In genomic region chr11:33843294-33843864, GRCm38 (mm10) we compare ENCODE assay signal across 9 mouse cellular contexts.
DNase-seq lines count a peak whose midpoint lies in the region; ATAC-seq and TF ChIP-seq lines count a peak whose summit lies in the region.
"Had no signal": no experiment of that assay in that cellular context is flagged by ENCODE, and none has a peak within 500 bp of the region (broad histone marks: within the 10 kb centered on the region; RNA-seq: fewer than 3 reads in every experiment).

No protein-coding gene starts in this region.

- peak; percentile 44; the same call in 1 of the 2 replicates for ATAC-seq in intestine, embryonic 16.5 days

- no peaks in the 10 kb centered on the region for H3K9me3 ChIP-seq in embryonic facial prominence, embryonic 10.5 days
- no peaks in the 10 kb centered on the region for H3K9me3 ChIP-seq in intestine, embryonic 16.5 days (ENCODE audit: control insufficient read depth, low read length)

- intact Hi-C loops in left cerebral cortex, postnatal 4 days (cut with DNase I) = loop anchor here (10.0 kb wide), 1 partner anchor 109 kb away; no protein-coding TSS in a partner anchor

- no peaks in the 10 kb centered on the region for H3K36me3 ChIP-seq in embryonic facial prominence, embryonic 10.5 days (replicated peaks)
- no peaks in the 10 kb centered on the region for H3K36me3 ChIP-seq in intestine, embryonic 16.5 days (ENCODE audit: control insufficient read depth, insufficient read depth, low read length)

- peak overlapping the region; percentile 55 for H3K9ac ChIP-seq in intestine, embryonic 16.5 days (ENCODE audit: low read depth, low read length)
- H3K9ac ChIP-seq: liver, embryonic 14.5 days had no signal

- no peak for TF ChIP-seq CTCF in layer of hippocampus, adult 2 months (conservative IDR thresholded peaks at IDR 0.05)

- H3K4me2 ChIP-seq in intestine, embryonic 16.5 days (ENCODE audit: low read depth, low read length) = peak overlapping the region; percentile 64

- peak in 1 of 2 experiments; percentile 44 for DNase-seq in layer of hippocampus, adult 2 months (ENCODE audit: low spot score in 2 of 2)
- no peak for DNase-seq in layer of hippocampus, postnatal 14 days (ENCODE audit: low spot score in 2 of 2)
- peak; percentile 64 for DNase-seq in embryonic facial prominence, embryonic 10.5 days (ENCODE audit: low spot score)
- DNase-seq in retina, embryonic 14.5 days (ENCODE audit: low spot score) = peak; percentile 63
- DNase-seq in frontal cortex, postnatal 14 days (ENCODE audit: low spot score in 2 of 2) = no peak
- DNase-seq in left cerebral cortex, postnatal 4 days = no peak
- DNase-seq in left cerebral cortex, adult 8-10 months (ENCODE audit: low spot score in 2 of 2) = no peak

- H3K27ac ChIP-seq in layer of hippocampus, adult 2 months = peak overlapping the region; percentile 43; the same call in 1 of the 2 replicates
- H3K27ac ChIP-seq in embryonic facial prominence, embryonic 10.5 days (replicated peaks) = peak overlapping the region; percentile 78
- no peak overlapping the region for H3K27ac ChIP-seq in intestine, embryonic 16.5 days (ENCODE audit: low read length)
- H3K27ac ChIP-seq: liver, embryonic 14.5 days had no signal

- peaks cover 10% of the 10 kb centered on the region for H3K4me1 ChIP-seq in embryonic facial prominence, embryonic 10.5 days
- 0 out of 2 replicates have a peak, but pooled peaks cover 4% of the 10 kb centered on the region for H3K4me1 ChIP-seq in intestine, embryonic 16.5 days (ENCODE audit: control insufficient read depth, insufficient read depth, low read length)

- under 1% methylated on average over 52 of the region's 52 CpGs for WGBS in embryonic facial prominence, embryonic 10.5 days
- WGBS in intestine, embryonic 16.5 days = under 1% methylated on average over 52 of the region's 52 CpGs

- H3K4me3 ChIP-seq in layer of hippocampus, adult 2 months = peak overlapping the region; percentile 56
- H3K4me3 ChIP-seq in embryonic facial prominence, embryonic 10.5 days = peak overlapping the region; percentile 64
- H3K4me3 ChIP-seq in intestine, embryonic 16.5 days (ENCODE audit: low read length) = peak overlapping the region; percentile 45

- peaks cover 58% of the 10 kb centered on the region for H3K27me3 ChIP-seq in embryonic facial prominence, embryonic 10.5 days (replicated peaks; ENCODE audit: low read depth, poor library complexity, severe bottlenecking)
- peaks cover 14% of the 10 kb centered on the region for H3K27me3 ChIP-seq in intestine, embryonic 16.5 days (replicated peaks; ENCODE audit: control insufficient read depth, insufficient read depth, low read length)

Comparison
In these comparisons a context has a peak if more than half of its experiments do, and no peak if none do; other contexts are left out.
1. DNase-seq: peak in embryonic facial prominence, embryonic 10.5 days (single experiment) and retina, embryonic 14.5 days (single experiment); none in layer of hippocampus, postnatal 14 days (0 of 2), frontal cortex, postnatal 14 days (0 of 2), left cerebral cortex, postnatal 4 days (single experiment) and left cerebral cortex, adult 8-10 months (0 of 2).
2. Peak in every context shown above with its lines, with median percentiles within 50 percentile points of each other: H3K4me3 ChIP-seq.